Mouse (Mus musculus): ENCODE data around the gene Nupr1.
A peak's percentile ranks its signal among the peaks of the same experiment; 100 is the strongest.

Nupr1 gene

GRCm38 (mm10) chr7:126643244-126643617, 12.6 kb upstream of the Nupr1 start:
- DNase-seq = peak; percentile 69

GRCm38 (mm10) chr7:126642545-126643243, 12.0 kb upstream of the Nupr1 start:
- DNase-seq = no peak

GRCm38 (mm10) chr7:126636733-126637520, 6.3 kb upstream of the Nupr1 start:
- DNase-seq = peak; percentile 61

GRCm38 (mm10) chr7:126635375-126635774, 4.7 kb upstream of the Nupr1 start:
- DNase-seq = no peak

GRCm38 (mm10) chr7:126632478-126632877, 1.8 kb upstream of the Nupr1 start:
- DNase-seq = no peak

- DNase-seq = peak; percentile 48
Measured at GRCm38 (mm10) chr7:126629915-126630314, 746 bp downstream of the Nupr1 start.

GRCm38 (mm10) chr7:126628111-126628510, 2.5 kb downstream of the Nupr1 start:
- DNase-seq = no peak

- peak; percentile 6 for DNase-seq
Measured at GRCm38 (mm10) chr7:126625807-126626600, 4.7 kb downstream of the Nupr1 start.

- DNase-seq = peak; percentile 68
Measured at GRCm38 (mm10) chr7:126625369-126625768, 5.3 kb downstream of the Nupr1 start.

GRCm38 (mm10) chr7:126624774-126625173, 5.9 kb downstream of the Nupr1 start:
- no peak for DNase-seq

GRCm38 (mm10) chr7:126623381-126623780, 7.3 kb downstream of the Nupr1 start:
- no peak for DNase-seq

- DNase-seq = no peak
Measured at GRCm38 (mm10) chr7:126621452-126622359, 9.0 kb downstream of the Nupr1 start.

GRCm38 (mm10) chr7:126619559-126620275, 10.9 kb downstream of the Nupr1 start:
- DNase-seq = no peak

- DNase-seq = no peak
Measured at GRCm38 (mm10) chr7:126616707-126617106, 14.0 kb downstream of the Nupr1 start.

GRCm38 (mm10) chr7:126612736-126613135, 17.9 kb downstream of the Nupr1 start:
- DNase-seq = no peak

- no peak for DNase-seq
Measured at GRCm38 (mm10) chr7:126607796-126608195, 22.9 kb downstream of the Nupr1 start.

- DNase-seq = no peak
Measured at GRCm38 (mm10) chr7:126607064-126607463, 23.6 kb downstream of the Nupr1 start.

- DNase-seq = no peak
Measured at GRCm38 (mm10) chr7:126606611-126607010, 24.1 kb downstream of the Nupr1 start.

GRCm38 (mm10) chr7:126602650-126603049, 28.0 kb downstream of the Nupr1 start:
- no peak for DNase-seq

GRCm38 (mm10) chr7:126601896-126602295, 28.8 kb downstream of the Nupr1 start:
- no peak for DNase-seq

GRCm38 (mm10) chr7:126598919-126599318, 31.7 kb downstream of the Nupr1 start:
- no peak for DNase-seq

GRCm38 (mm10) chr7:126596414-126596813, 34.2 kb downstream of the Nupr1 start:
- DNase-seq = no peak
